Mouse (Mus musculus): Measurements from ENCODE around the gene Skap1.

DNA sequence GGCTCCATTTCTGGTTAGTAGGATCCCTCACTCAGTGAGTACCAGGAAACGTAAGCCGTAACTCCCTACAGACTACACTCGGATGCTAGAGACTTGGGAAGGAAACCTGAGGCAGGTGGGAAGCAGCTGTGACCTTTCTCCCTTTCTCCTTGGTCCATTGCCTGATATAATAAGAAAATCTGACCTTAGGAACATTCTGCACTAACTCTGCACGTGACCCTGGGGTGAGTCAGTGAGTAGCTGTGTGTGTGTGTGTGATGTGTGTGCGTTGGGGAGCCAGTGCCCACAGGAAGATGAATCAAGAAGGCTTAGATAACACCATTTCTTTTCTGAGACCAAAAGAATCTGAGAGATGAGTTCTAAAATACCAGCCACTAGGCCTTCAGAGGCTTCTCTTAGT, 34.5 kb upstream of the Skap1 start:
- no peak for TF ChIP-seq MAZ (IDR thresholded peaks at IDR 0.05; ENCODE audit: low read depth, low read length)
- no peak for TF ChIP-seq GATA1 (IDR thresholded peaks at IDR 0.05; ENCODE audit: low read depth, low read length)
- no peak for TF ChIP-seq ZKSCAN1 (IDR thresholded peaks at IDR 0.05; ENCODE audit: low read depth, low read length)
- TF ChIP-seq CTCF (IDR thresholded peaks at IDR 0.05 in 2 of 3, conservative IDR thresholded peaks at IDR 0.05 in 1 of 3; ENCODE audit: control insufficient read depth in 1 of 3, insufficient read depth in 1 of 3, low read depth in 2 of 3, low read length in 3 of 3, poor library complexity in 1 of 3, severe bottlenecking in 1 of 3) = no peak
- no peak for TF ChIP-seq POLR2A (IDR thresholded peaks at IDR 0.05; ENCODE audit: control insufficient read depth in 1 of 2, insufficient read depth in 1 of 2, low read depth in 1 of 2, low read length in 2 of 2, poor library complexity in 1 of 2)
- no peak for TF ChIP-seq POLR2AphosphoS2 (IDR thresholded peaks at IDR 0.05; ENCODE audit: low read length)
- no peak for TF ChIP-seq USF1 (IDR thresholded peaks at IDR 0.05; ENCODE audit: low read depth, low read length)
- TF ChIP-seq HCFC1 (IDR thresholded peaks at IDR 0.05; ENCODE audit: low read depth, low read length) = no peak
- no peak for TF ChIP-seq MAX (IDR thresholded peaks at IDR 0.05; ENCODE audit: low read length)
- TF ChIP-seq SIN3A (IDR thresholded peaks at IDR 0.05; ENCODE audit: low read length) = no peak
- no peak for TF ChIP-seq NELFE (IDR thresholded peaks at IDR 0.05; ENCODE audit: low read depth, low read length)
- no peak for TF ChIP-seq EP300 (IDR thresholded peaks at IDR 0.05; ENCODE audit: low read depth in 1 of 2, low read length in 2 of 2)
- TF ChIP-seq ZNF384 (IDR thresholded peaks at IDR 0.05; ENCODE audit: low read depth, low read length) = no peak
- TF ChIP-seq E2F4 (IDR thresholded peaks at IDR 0.05; ENCODE audit: borderline replicate concordance, low read depth, low read length) = no peak
